Mouse (Mus musculus) R1 (cell line): Measurements from ENCODE around the gene Snx18.

Experiments
- DNase-seq: peaks from one replicate; pipeline ENCODE4 v3.0.0-alpha.2; 2018; ENCODE audit warnings: low read depth, low spot score

Snx18 gene

DNA sequence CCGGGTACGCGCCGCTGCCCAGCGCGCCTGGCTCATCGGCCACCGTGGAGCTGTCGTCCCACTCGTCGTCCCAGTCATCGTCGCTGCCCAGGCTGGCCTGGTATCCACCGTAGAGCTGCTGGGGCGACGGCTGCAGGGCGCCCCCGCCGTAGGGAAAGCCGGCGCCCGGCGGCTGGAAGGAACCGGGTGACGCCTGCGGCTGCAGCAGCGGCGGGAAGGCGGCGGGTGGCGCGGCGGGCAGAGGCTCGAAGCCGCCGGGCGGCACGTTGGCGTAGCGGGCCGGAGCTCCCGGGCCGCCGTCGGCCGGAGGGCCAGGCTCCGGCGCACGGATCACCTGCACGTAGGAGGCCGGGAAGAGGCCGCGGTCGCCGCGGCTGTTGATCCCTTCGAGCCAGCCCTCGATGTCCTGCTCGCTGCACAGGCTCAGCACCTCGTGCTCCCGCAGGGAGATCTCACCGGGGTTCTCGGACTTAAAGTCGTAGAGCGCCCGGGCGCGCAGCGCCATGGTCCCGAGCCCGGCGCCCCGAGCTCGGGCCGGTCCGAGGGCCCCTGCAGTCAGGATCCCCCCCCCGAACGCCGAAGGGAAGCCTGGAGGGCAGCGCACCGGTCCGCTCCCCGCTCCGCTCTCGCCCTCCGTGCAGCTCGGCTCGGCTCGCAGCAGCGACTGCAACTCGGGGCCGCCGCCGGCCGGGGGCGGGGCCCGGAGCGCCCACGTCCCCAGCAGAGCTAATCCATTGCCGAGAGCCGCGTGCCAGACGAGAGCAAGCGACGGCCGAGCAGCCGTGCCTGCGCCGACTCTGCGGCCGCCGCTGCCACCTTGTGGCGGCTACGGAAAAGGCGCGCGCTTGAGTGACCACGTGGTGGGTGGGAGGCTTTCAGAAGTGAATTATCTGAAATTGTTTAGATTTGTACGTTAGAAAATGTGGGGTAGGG, at the start of gene Snx18:
Gene Snx18, minus strand, starts transcription at position 674 of the 933 bp plus-strand sequence.
- DNase-seq, result peak; percentile 93

DNA sequence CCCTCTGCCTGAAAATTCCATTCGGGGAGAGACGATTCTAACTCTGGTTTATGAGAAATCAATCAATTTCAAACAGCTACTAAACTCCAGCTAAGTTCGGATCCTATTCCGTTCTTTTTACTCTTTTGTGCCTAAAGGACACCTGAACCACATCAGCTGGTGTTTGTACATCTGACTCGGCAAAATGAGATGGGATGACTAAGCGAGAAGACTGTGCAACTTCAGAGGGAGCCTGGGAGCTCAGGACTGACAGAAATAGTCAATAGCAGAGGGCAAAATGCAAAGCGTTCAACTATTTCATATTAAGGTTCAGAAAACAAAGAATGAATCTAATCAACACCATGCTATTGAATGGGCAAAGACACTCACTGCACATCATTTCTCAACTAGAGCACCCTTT, 45.5 kb upstream of the Snx18 start:
- no peak for DNase-seq

DNA sequence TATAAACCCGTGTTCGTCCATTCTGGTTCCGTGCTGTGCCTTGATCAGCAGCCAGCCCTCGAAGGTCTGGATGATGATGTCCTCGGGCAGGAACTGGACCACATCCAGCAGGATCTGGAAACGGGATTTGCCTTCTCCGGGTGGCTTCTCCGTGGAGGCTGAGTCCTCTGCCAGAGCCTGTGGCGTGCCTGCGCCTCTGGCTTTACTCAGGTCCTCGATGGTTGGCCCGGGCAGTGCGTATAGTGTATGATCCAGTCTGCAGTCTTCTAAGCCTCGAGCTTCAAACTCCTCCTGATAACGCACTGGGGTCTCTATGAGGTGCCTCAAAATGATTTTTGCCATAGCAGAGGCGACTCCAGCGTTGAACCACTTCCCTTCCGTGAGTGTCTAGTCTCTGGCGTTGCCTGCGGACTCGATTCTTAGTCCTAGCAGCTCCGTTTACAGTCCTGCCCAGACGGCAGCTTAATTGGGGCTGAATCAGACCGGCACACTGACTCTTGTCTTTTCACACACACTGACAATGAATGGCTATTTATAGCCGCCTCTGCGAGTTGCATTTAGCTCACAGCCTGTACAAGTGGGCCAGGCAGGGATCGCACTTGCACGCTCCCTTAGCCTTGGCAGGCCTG, 44.9 kb upstream of the Snx18 start, which contains the start of gene Hspb3:
Gene Hspb3, minus strand, starts transcription at position 526 of the 629 bp plus-strand sequence.
- peak; percentile 61 for DNase-seq

DNA sequence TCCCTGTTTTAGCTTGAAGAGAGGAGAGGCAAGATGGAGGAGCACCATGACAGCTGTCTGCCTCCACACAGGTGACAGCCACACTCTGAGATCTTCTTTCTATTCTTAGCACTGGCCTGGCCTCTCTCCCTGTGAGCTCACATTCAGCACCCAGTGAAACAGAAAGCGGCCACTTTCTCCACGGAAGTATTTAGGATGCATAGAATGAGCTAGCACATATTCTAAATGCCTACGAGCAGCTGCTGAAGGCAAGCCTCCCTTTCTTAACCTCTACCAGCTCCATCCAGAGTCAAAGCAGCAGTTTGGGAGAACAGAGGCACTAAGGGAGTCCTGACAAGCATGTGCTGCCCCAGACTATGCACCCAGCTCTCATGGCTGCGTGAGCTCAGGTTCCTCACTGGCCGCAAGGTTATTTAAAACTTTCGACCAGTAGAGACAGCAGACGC, 43.5 kb upstream of the Snx18 start:
- no peak for DNase-seq

DNA sequence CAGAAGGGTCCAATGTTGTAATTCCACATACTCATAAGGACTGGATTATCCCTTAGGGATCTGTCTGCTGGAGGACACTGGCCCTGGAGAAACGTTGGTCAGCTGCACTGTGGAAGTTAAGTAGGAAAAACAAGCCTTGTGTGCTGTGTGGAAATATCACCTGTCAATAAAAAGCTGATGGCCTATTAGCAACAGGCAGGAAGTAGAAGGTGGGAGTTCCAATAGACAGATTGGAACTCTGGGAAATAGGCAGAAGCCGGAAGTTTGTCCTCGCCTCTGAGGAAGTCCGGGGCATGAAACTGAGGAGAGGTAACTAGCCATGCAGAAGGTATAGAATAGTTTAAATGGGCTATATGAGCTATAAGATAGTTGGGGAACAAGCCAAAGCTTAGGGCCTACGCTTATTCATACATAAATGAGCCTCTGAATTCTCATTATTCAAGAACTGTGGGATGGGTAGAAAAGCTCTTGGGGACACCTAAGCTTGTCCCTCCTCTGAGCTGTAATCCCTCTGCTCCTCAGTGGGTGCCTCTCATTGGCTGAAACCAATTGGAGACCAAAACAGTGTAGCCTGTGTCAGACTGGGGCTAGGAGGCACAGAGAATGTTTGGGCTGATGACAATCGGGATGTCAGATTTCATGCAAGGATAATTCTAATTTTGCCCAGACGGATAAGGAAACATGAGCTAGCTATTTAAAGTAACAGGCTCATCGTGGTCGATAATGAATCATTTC, 42.4 kb upstream of the Snx18 start:
- DNase-seq, result no peak

DNA sequence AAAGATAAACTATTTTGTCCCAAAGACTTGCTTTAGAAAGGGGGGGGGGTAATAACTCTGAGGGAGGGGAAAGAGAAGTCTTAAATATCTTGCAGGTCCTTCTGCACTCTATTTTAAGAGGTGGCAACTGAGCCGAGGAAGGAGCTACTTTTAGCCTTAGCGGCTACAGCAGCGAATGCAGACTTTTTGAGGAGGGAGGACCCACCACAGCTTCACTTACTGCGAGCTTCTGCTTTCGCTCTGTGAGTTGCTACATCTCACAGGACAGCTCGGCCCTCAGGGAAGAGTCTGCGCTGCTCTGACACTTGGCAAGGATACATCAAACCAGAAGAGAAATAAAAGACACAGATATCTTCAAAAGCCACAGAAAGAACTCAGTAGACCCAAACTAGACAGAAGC, 38.8 kb upstream of the Snx18 start:
- DNase-seq, result no peak

DNA sequence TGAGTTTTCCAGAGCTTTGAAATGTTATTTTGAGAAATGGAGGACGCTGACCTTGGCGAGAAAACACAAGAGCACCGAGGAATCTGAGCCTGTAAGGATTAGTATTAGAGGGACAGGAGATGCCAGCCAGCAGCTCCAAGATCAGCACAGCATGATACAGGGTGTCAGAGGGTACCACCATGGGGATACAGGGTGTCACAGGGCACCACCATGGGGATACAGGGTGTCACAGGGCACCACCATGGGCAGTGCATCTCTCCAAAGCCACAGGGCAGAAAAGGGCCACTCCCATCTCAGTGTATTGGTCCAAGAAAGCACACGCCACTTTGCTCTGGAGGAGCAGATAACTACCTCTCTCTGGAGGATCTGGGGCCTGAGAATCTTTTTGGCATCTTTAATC, 38.3 kb upstream of the Snx18 start:
- no peak for DNase-seq

DNA sequence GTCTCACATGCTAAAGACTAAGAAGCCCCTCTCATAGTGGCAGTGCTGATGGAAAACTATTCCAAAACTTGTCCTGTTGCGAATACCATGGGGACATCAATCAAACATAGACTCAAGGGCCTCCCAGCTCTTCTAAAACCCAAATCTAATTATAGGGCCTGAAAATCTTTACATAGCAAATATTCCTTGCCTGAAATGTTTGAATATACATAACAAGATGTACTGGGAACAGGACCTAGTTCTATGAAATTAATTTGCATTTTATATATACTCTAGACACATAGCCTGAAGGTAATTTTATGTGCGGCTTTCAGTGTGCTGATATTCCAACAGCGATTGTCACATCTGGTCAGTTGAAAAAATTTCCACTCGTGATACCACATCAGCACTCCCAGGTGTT, 37.1 kb upstream of the Snx18 start:
- no peak for DNase-seq

DNA sequence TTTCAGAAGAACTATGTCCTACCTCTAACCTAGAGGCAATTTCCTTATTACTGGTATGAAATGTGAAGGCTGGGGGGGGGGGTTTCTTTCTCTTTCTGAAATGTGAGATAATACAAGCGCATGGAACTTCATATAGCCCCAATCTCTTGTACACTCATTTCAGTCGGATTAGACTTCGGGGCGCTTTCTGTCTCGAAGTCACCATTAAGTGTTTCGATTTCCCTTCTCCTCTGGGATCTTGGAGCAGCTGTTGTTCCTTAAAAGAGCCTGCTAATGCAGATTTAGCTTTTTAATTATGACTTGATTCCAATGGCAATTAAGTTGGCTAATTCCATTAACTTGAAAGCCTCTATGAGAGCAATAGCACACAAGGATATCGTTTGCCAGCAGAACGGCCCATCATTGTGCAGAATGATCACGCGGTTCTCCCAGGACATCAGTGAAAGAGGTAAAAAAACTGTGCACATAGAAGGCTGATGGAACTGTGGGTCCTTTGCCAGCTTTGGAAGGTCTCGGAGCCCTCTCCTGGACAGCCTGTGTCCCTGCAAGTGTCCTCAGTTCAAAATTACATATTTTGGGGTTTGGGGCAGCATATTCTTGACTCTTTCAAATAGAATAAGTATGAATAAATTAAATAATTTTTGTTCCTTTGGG, 22.7 kb upstream of the Snx18 start:
- DNase-seq, result peak; percentile 28

DNA sequence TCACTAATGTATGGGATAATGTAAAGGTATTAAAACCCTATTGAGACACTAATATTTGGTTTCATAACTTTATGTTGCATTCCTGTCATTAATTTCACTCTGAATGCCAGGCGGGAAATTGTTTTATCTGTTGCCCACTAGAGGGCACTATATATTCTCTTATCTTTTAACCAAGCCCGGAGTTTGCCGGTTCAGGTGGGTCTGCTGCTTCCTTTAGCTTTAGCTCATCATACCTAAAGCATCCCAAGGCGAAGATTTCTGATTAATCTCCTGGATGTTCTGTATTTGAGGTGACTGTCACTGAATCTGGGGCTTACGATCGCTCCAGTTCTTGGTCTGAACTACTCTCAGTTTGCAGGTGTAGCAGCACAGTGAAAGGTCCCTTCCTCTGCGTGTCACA, 20.6 kb upstream of the Snx18 start:
- peak; percentile 46 for DNase-seq

DNA sequence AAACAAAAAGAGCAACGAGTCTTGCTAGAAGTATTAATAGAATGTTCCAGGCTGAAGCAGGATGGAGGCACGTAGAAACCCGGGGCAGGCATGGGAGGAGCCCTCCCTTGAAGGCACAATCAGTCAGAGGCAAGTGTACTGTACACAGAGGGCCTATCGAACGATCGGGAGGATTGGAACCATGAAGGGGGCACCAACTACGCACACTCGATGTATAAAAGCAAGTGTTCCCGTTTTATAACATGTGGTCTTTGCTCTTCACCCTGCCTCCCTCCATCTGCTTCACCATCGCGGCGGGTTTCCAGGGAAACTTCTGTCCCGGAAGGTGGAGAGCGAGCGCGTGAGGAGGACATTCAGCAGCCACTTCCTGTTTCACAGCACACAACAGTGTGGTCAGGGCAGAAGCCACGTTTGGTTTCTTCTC, 17.4 kb upstream of the Snx18 start:
- DNase-seq, result peak; percentile 48

DNA sequence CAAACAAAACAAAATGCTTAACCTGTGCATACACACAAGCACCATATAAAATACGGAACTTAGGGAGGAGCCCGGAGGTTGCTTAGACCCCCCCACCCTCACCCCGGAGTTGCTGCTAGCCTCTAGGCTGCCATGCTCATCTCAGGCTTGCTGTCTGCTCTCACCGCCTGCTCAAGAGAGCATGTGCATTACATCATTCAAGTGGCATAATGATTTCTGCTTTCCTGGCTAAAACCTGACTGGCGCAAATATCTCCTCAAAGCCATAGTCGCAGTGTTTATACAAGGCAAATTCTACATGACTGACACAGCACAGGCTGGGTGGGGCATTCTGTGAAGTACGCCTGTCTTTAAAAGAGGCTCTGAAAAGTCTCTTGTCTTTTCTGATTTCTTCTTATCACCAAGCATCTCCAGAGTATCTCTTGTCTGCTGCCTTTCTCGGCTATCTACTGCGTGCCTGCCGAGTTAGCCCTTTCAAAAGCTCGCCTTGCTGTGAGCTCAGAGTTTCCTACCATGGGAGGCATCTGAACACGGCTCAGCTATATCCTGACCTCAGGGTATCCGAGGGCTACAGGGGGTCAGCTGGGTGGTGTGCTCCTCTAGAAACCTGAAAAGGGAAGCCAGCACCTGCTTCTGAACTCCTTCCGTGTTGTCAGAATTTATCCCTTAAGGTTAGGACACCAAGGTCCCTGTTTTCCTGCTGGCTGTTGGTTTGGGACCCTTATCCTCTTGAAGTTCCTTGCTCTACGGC, 16.5 kb upstream of the Snx18 start:
- DNase-seq, result no peak

DNA sequence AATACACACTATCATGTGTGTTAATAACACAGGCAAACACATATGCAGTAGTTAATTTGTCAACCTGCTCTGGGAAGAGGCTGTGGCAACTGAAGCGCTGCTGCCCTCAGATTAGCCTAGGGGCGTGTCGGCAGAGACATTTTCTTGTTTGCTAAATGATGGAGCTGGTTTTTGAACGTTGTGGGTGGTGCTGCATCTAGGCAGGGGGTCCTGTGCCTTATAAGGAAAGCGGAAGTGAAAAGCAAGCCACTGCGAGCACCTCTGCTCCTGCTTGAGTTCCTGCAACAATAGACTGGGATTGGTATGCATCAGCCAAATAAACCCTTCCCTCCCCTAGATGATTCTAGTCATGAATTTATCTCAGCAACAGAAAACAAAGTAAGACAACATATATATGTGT, 14.1 kb upstream of the Snx18 start:
- DNase-seq, result no peak

DNA sequence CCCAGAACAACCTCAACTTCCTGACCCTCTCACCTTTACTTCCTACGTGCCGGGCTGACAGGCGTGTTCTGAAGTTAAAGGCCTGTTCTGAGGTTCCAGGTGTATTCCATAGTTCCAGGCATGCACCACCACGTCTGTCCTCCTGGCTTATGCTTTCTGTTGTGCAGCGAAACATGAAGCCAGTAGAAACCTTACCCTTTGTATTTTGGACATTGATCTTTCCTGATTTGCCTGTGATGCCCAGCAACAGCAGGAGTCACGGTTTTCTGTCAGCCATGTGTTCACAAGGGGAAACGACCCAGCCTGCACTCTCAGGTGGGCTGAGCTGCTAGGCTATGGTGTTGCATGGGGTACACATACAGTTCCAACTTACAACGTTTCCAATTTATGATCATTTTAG, 9.2 kb upstream of the Snx18 start:
- no peak for DNase-seq

DNA sequence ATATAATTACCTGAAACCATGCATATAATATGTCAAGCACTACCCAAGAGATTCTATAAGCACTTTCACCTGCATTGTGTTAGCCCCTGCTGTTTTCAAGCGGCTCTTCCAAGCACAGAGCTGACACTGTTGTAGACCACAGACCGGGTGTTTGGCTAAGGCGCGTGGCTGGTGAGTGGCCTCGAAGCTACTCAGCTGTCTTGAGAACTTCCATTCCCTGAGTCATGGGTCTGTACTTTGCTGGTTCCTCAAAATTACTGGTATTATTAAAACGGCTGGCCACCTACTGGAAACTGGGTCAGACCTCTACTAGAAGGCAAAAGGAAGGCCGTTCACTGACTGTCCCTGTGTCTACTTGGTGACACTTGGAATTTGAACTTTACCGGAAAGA, 4.5 kb upstream of the Snx18 start:
- DNase-seq, result no peak

DNA sequence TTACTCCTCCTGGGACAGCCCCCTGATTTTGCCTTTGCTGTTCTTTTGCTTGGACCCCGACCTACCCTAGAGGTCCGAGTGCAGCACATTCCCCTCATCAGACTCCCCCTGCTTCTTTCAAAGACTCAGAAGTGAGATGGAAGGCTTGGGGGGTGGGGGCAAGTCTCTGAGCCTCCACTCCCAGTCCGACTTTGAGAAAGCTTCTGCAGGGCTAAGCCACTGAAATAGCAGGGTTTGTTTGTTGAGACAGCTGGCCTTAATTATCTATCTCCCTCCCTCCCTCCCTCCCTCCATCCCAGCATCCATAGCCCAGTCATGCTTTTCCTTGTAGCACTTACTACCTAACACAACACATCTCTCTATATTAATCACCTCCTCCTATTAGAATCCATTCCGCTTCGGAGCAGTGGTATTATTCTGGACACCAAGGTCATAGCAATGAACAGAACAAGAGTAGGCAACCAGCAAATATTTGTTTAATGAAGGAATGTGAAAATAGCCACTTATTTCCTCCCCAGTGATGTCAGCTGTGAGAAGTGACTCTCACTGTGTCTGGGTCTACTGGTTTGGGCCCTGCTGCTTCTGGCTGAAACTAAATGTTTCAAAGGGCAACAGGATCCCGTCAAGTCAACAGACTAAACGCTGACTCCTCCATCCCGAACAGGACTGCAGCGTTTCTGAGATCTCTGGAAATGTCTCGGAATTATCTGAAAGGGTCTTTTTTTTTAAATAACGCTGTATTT, 3.9 kb upstream of the Snx18 start:
- no peak for DNase-seq

DNA sequence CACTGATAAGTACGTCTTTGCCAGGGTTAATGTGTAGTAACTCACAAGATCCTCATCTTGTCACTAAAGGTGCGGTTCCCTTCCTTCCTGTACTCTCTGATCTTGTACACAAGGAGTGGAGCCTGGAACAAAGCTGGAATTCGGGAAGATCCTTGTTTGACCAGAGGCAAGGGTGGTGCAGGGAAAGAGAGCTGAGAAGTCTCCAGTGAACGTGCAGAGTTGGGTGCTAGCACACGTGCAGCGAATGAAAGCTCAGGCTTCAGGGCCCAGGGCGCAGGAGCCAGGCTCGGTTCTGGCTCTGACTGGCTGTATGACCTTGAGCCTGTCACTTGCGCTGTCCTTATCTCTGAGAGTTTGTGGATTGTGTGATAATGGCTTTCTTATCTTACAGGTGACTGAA, 639 bp upstream of the Snx18 start:
- DNase-seq, result peak; percentile 50

DNA sequence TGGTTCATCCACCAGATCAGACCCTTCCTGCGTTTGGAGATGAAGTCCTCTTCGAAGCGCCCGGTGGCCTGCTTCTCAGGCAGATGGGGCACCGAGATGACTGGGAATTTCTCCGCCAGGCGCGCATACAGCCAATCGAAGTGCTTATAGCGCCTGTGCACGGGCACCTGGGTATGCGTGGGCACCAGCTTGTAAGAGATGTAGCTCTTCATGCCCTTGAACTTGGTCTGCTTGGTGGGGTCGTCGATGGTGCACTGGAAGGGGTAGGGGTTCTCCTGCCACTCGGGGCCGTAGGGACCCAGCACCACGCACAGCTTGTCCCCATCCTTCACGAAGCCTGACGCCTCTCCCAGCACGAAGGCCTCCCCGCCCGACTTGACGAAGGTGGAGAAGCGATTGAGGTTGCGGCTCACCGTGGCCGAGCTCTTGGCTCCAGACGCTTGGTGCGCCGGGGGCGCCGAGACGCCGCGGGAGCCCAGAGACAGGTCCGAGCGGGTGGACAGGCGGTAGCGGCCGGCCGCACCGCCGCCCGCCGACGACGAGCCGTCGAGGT, 950 bp downstream of the Snx18 start:
- DNase-seq, result no peak

DNA sequence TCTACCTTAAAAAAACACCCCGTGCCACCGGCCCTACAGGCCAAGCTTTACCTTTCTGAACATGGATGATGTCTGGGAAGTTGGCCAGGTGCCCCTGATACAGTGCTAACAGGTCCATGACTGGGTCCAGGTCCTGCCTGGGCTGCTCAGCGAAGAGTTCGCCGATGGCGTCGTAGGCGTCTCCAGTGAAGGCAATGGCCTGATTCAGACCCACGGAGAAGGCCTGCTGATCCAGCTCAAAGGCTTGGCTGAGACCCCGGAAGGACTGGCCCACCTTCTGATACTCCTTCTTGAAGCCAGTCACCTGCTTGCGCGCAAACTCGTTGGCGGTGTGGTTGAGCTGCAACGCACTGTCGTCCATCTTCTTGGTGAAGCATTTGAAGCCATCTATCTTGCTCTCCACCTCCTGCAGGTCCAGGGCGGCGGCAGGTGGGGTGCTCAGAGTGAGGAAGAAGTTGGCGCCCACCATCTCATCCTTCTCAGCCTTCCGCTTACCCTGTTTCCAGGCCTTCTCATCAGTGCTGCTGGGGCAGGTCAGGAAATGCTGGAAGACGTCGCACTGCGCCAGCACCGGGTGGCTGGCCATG, 1.5 kb downstream of the Snx18 start:
- DNase-seq, result no peak
